Mouse (Mus musculus) mature B cell (primary cell): ENCODE results near the gene Zswim8.

Source experiments
- in situ Hi-C: fragments of 300-500 bp; cut with MboI; formaldehyde crosslinking; loops from 2 replicates; pipeline ENCODE4 v1.14.3; 2019

The Zswim8 gene

DNA sequence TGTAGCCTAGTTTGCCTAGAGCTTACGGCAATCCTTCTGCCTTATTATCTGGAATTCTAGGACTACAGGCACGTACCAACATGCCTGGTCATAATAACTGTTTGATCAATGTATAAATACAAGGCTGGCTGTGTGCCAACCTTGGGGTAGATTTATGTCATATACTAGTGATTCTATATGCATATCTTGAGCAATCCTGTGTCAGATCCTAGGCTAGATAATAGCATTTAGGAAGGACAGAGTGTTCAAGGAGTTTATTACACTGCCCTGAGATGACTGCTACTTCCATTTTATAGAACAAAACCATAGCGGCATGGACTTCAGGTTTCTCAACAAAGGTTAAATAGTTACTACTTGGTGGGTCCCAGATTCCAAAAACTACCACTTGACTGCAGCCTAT is 64.6 kb downstream of the Zswim8 start:
- in situ Hi-C loops: no loop called here

- in situ Hi-C loops: no loop called here
These were observed 65.5 kb downstream of the Zswim8 start for GRCm38 (mm10) chr14:20772808-20773207.
